Mouse (Mus musculus): ENCODE results near the gene Gm34653. TPM values are rescaled to one million over a fixed set of nuclear protein-coding genes. Genes with fewer than 3 reads are reported as not detected.
"Not testable (repeated sequence)": the region's sequence is repeated elsewhere in the genome, so short reads cannot be mapped to it uniquely, and the experiment has no call there.

Gm34653 gene
- polyA plus RNA-seq, 1 experiment from 2014 or later: 0.06 TPM

- Histone ChIP-seq H3K27me3 (ENCODE audit: insufficient read depth, low read length) (no peaks in the 10 kb centered on the region), H3K9ac (replicated peaks) (no peak overlapping the region), H3K9me3 (ENCODE audit: low read length) (peaks cover 2% of the 10 kb centered on the region; the same call in 1 of the 2 replicates), H3K36me3 (replicated peaks; ENCODE audit: insufficient read depth, low read length) (peaks cover 9% of the 10 kb centered on the region), H3K4me1 (ENCODE audit: insufficient read depth) (peaks cover 9% of the 10 kb centered on the region), H3K4me2 (ENCODE audit: low read depth, low read length) (no peak overlapping the region), H3K4me3 (ENCODE audit: low read depth, low read length) (no peak overlapping the region), H3K27ac (ENCODE audit: low read depth) (no peak overlapping the region)
- DNase-seq (peak; percentile 30), ATAC-seq (no peak)
- peak; percentile 78 for TF ChIP-seq EP300 (IDR thresholded peaks at IDR 0.05; ENCODE audit: low read depth)
- TF ChIP-seq CTCF (IDR thresholded peaks at IDR 0.05; ENCODE audit: low read depth): no peak
- WGBS (ENCODE audit: insufficient replicate concordance): 85% methylated on average over 7 of the region's 7 CpGs
These were observed 37.4 kb upstream of the Gm34653 start for GRCm38 (mm10) chr2:34795426-34795825.

- no peaks in the 10 kb centered on the region for H3K9me3 ChIP-seq (ENCODE audit: low read length)
- TF ChIP-seq CTCF (IDR thresholded peaks at IDR 0.05; ENCODE audit: low read depth): no peak
- no peak; the same call in 1 of the 2 replicates for TF ChIP-seq EP300 (IDR thresholded peaks at IDR 0.05; ENCODE audit: low read depth)
- peak within 1 kb of the TSS; percentile 78 for H3K9ac ChIP-seq (replicated peaks)
- H3K4me3 ChIP-seq (ENCODE audit: low read depth, low read length): peak within 1 kb of the TSS; percentile 80
- DNase-seq (peak; percentile 91), ATAC-seq (peak; percentile 71)
- H3K4me1 ChIP-seq (ENCODE audit: insufficient read depth): peaks cover 24% of the 10 kb centered on the region
- peak within 1 kb of the TSS; percentile 92 for H3K27ac ChIP-seq (ENCODE audit: low read depth)
- peak within 1 kb of the TSS; percentile 83 for H3K4me2 ChIP-seq (ENCODE audit: low read depth, low read length)
- H3K36me3 ChIP-seq (replicated peaks; ENCODE audit: insufficient read depth, low read length): peaks cover 15% of the 10 kb centered on the region
- no peaks in the 10 kb centered on the region for H3K27me3 ChIP-seq (ENCODE audit: insufficient read depth, low read length)
- 2% methylated on average over 44 of the region's 44 CpGs for WGBS (ENCODE audit: insufficient replicate concordance)
These were observed 33.2 kb upstream of the Gm34653 start, which contains the start of gene Rabepk for GRCm38 (mm10) chr2:34799357-34800256. TSS of gene Rabepk (minus strand) at chr2:34799912.

- no peak for TF ChIP-seq EP300 (IDR thresholded peaks at IDR 0.05; ENCODE audit: low read depth)
- TF ChIP-seq CTCF (IDR thresholded peaks at IDR 0.05; ENCODE audit: low read depth): no peak
- 51% methylated on average over 7 of the region's 7 CpGs for WGBS (ENCODE audit: insufficient replicate concordance)
- H3K4me3 ChIP-seq (ENCODE audit: low read depth, low read length): peak overlapping the region; percentile 80
- H3K4me1 ChIP-seq (ENCODE audit: insufficient read depth): peaks cover 27% of the 10 kb centered on the region
- peak overlapping the region; percentile 78 for H3K9ac ChIP-seq (replicated peaks)
- no peak for ATAC-seq
- no peaks in the 10 kb centered on the region for H3K9me3 ChIP-seq (ENCODE audit: low read length)
- peak overlapping the region; percentile 92 for H3K27ac ChIP-seq (ENCODE audit: low read depth)
- DNase-seq: no peak
- H3K36me3 ChIP-seq (replicated peaks; ENCODE audit: insufficient read depth, low read length): peaks cover 14% of the 10 kb centered on the region
- H3K4me2 ChIP-seq (ENCODE audit: low read depth, low read length): peak overlapping the region; percentile 83
- H3K27me3 ChIP-seq (ENCODE audit: insufficient read depth, low read length): no peaks in the 10 kb centered on the region
These were observed 32.4 kb upstream of the Gm34653 start for GRCm38 (mm10) chr2:34800371-34800770.

- peak overlapping the region; percentile 95 for H3K9ac ChIP-seq (replicated peaks)
- H3K4me3 ChIP-seq (ENCODE audit: low read depth, low read length): peak overlapping the region; percentile 79
- peak overlapping the region; percentile 63; the same call in 1 of the 2 replicates for H3K4me2 ChIP-seq (ENCODE audit: low read depth, low read length)
- H3K27ac ChIP-seq (ENCODE audit: low read depth): peak overlapping the region; percentile 98
- DNase-seq (peak; percentile 98), ATAC-seq (peak; percentile 90)
- H3K36me3 ChIP-seq (replicated peaks; ENCODE audit: insufficient read depth, low read length): peaks cover 22% of the 10 kb centered on the region
- TF ChIP-seq CTCF (IDR thresholded peaks at IDR 0.05; ENCODE audit: low read depth) (peak; percentile 39), EP300 (IDR thresholded peaks at IDR 0.05; ENCODE audit: low read depth) (0 out of 2 replicates have a peak, but pooled peaks have one; percentile 42)
- WGBS (ENCODE audit: insufficient replicate concordance): 5% methylated on average over 39 of the region's 39 CpGs
- H3K4me1 ChIP-seq (ENCODE audit: insufficient read depth): peaks cover 32% of the 10 kb centered on the region
- no peaks in the 10 kb centered on the region for H3K9me3 ChIP-seq (ENCODE audit: low read length)
- no peaks in the 10 kb centered on the region for H3K27me3 ChIP-seq (ENCODE audit: insufficient read depth, low read length)
These were observed 31.0 kb upstream of the Gm34653 start for GRCm38 (mm10) chr2:34801516-34802482.

GRCm38 (mm10) chr2:34802565-34803245, 30.1 kb upstream of the Gm34653 start:
- TF ChIP-seq CTCF (IDR thresholded peaks at IDR 0.05; ENCODE audit: low read depth): peak; percentile 11; the same call in 1 of the 2 replicates
- H3K4me1 ChIP-seq (ENCODE audit: insufficient read depth): peaks cover 35% of the 10 kb centered on the region
- under 1% methylated on average over 30 of the region's 32 CpGs for WGBS (ENCODE audit: insufficient replicate concordance)
- H3K9ac ChIP-seq (replicated peaks): peak overlapping the region; percentile 95
- peak overlapping the region; percentile 98 for H3K27ac ChIP-seq (ENCODE audit: low read depth)
- ATAC-seq: peak; percentile 40
- H3K27me3 ChIP-seq (ENCODE audit: insufficient read depth, low read length); H3K9me3 ChIP-seq (ENCODE audit: low read length): not testable (repeated sequence)
- H3K4me2 ChIP-seq (ENCODE audit: low read depth, low read length): peak overlapping the region; percentile 63
- peaks cover 28% of the 10 kb centered on the region for H3K36me3 ChIP-seq (replicated peaks; ENCODE audit: insufficient read depth, low read length)
- DNase-seq: peak; percentile 36
- peak overlapping the region; percentile 79 for H3K4me3 ChIP-seq (ENCODE audit: low read depth, low read length)

All from liver, postnatal 0 days (tissue).